Mouse (Mus musculus) kidney, embryonic 14.5 days (tissue): Measurements from ENCODE around the gene Nectin1. TPM values are rescaled to one million over a fixed set of nuclear protein-coding genes. Genes with fewer than 3 reads are reported as not detected.

Experiments
- ATAC-seq: fragments of 200-750 bp; cut with Nextera tagmentation; 2 replicates; pipeline ENCODE4 v1.8.0; 2017; ENCODE audit warnings: moderate number of reproducible peaks, mild to moderate bottlenecking, moderate TSS enrichment, moderate library complexity; ENCODE audit not compliant: low FRiP score, low TSS enrichment
- H3K27ac ChIP-seq: fragments of 300-500 bp; sonication (generic); 2 replicates; pipeline ENCODE4 v1.5.1; 2014; ENCODE audit warnings: low read depth, mild to moderate bottlenecking, low read length, moderate library complexity, mixed read lengths
- H3K27me3 ChIP-seq: fragments of 300-500 bp; sonication (generic); 2 replicates; pipeline ENCODE4 v1.6.1; 2014; ENCODE audit warnings: mild to moderate bottlenecking, low read length; ENCODE audit not compliant: control insufficient read depth, insufficient read depth
- H3K36me3 ChIP-seq: fragments of 300-500 bp; sonication (generic); 2 replicates; pipeline ENCODE4 v1.6.1; 2014; ENCODE audit warnings: low read length, mixed read lengths; ENCODE audit not compliant: control insufficient read depth, insufficient read depth
- H3K4me1 ChIP-seq: fragments of 300-500 bp; sonication (generic); 2 replicates; pipeline ENCODE4 v1.6.1; 2014; ENCODE audit warnings: low read length, mixed read lengths; ENCODE audit not compliant: control insufficient read depth, insufficient read depth
- H3K4me2 ChIP-seq: fragments of 300-500 bp; sonication (generic); replicated peaks from 2 replicates; pipeline ENCODE4 v1.6.1; 2014; ENCODE audit warnings: low read depth, mild to moderate bottlenecking, low read length
- H3K4me3 ChIP-seq: fragments of 300-500 bp; sonication (generic); 2 replicates; pipeline ENCODE4 v1.5.1; 2014; ENCODE audit warnings: mild to moderate bottlenecking, low read length
- H3K9ac ChIP-seq: fragments of 300-500 bp; sonication (generic); 2 replicates; pipeline ENCODE4 v1.6.1; 2014; ENCODE audit warnings: low read depth, mild to moderate bottlenecking, low read length, moderate library complexity
- H3K9me3 ChIP-seq: fragments of 300-500 bp; sonication (generic); 2 replicates; pipeline ENCODE4 v1.6.1; 2016; ENCODE audit warnings: low read length; ENCODE audit not compliant: control insufficient read depth
- WGBS: fragments of 180-500 bp; shearing (Covaris S2); extraction: QIAGEN DNeasy Blood & Tissue Kit; methylation state at CpG from one replicate; pipeline ENCODE4 v1.1.7; 2014; 5-methylcytosine and 5-hydroxymethylcytosine counted together
- polyA plus RNA-seq: library from polyadenylated mRNA; unstranded; fragments of >200 nt; fragmentation: Nextera tagmentation; extraction: Ambion mirVana; gene quantifications from 2 replicates; pipeline ENCODE4 v1.2.1, GENCODE M21; 2014

The Nectin1 gene
- polyA plus RNA-seq, 1 experiment from 2014 or later = 6.8 TPM

GRCm38 (mm10) chr9:43797746-43798145 is 54.0 kb downstream of the Nectin1 start:
- peak; percentile 41; the same call in 1 of the 2 replicates for ATAC-seq
- H3K4me2 ChIP-seq = no peak overlapping the region
- H3K9ac ChIP-seq = no peak overlapping the region
- no peak overlapping the region for H3K4me3 ChIP-seq
- no peak overlapping the region for H3K27ac ChIP-seq
- H3K36me3 ChIP-seq = peaks cover 10% of the 10 kb centered on the region; the same call in 1 of the 2 replicates
- no peaks in the 10 kb centered on the region for H3K27me3 ChIP-seq
- H3K4me1 ChIP-seq = 0 out of 2 replicates have a peak, but pooled peaks cover 17% of the 10 kb centered on the region
- H3K9me3 ChIP-seq = no peaks in the 10 kb centered on the region
- WGBS = 19% methylated on average over 6 of the region's 7 CpGs

GRCm38 (mm10) chr9:43800525-43800924 is 56.7 kb downstream of the Nectin1 start:
- H3K36me3 ChIP-seq = no peaks in the 10 kb centered on the region; the same call in 1 of the 2 replicates
- H3K9me3 ChIP-seq = no peaks in the 10 kb centered on the region
- no peak overlapping the region for H3K27ac ChIP-seq
- ATAC-seq = no peak
- 0 out of 2 replicates have a peak, but pooled peaks cover 17% of the 10 kb centered on the region for H3K4me1 ChIP-seq
- no peak overlapping the region for H3K9ac ChIP-seq
- H3K4me3 ChIP-seq = no peak overlapping the region
- WGBS = 70% methylated on average over 2 of the region's 2 CpGs
- H3K4me2 ChIP-seq = no peak overlapping the region
- no peaks in the 10 kb centered on the region for H3K27me3 ChIP-seq

GRCm38 (mm10) chr9:43801911-43802310 is 58.1 kb downstream of the Nectin1 start:
- Histone ChIP-seq H3K9ac (no peak overlapping the region), H3K36me3 (no peaks in the 10 kb centered on the region; the same call in 1 of the 2 replicates), H3K27ac (no peak overlapping the region), H3K4me1 (0 out of 2 replicates have a peak, but pooled peaks cover 13% of the 10 kb centered on the region), H3K27me3 (no peaks in the 10 kb centered on the region), H3K4me3 (no peak overlapping the region), H3K4me2 (no peak overlapping the region), H3K9me3 (no peaks in the 10 kb centered on the region)
- peak; percentile 48; the same call in 1 of the 2 replicates for ATAC-seq
- 27% methylated on average over 5 of the region's 5 CpGs for whole genome bisulfite sequencing

GRCm38 (mm10) chr9:43807565-43807964 is 63.8 kb downstream of the Nectin1 start:
- WGBS = 23% methylated on average over 6 of the region's 6 CpGs
- ATAC-seq = peak; percentile 39; the same call in 1 of the 2 replicates
- no peak overlapping the region for H3K4me3 ChIP-seq

GRCm38 (mm10) chr9:43808099-43808498 is 64.3 kb downstream of the Nectin1 start:
- Histone ChIP-seq H3K4me2 (no peak overlapping the region), H3K9me3 (no peaks in the 10 kb centered on the region), H3K9ac (no peak overlapping the region), H3K27ac (no peak overlapping the region), H3K36me3 (no peaks in the 10 kb centered on the region; the same call in 1 of the 2 replicates), H3K27me3 (peaks cover 3% of the 10 kb centered on the region; the same call in 1 of the 2 replicates), H3K4me1 (peaks cover 11% of the 10 kb centered on the region), H3K4me3 (no peak overlapping the region)
- ATAC-seq = peak; percentile 50; the same call in 1 of the 2 replicates
- 8% methylated on average over 4 of the region's 4 CpGs for WGBS

More at GRCm38 (mm10) chr9:43807565-43807964, 63.8 kb downstream of the Nectin1 start:
- peaks cover 11% of the 10 kb centered on the region for H3K4me1 ChIP-seq
- H3K27me3 ChIP-seq = peaks cover 3% of the 10 kb centered on the region; the same call in 1 of the 2 replicates
- H3K9ac ChIP-seq = no peak overlapping the region
- H3K27ac ChIP-seq = no peak overlapping the region
- H3K36me3 ChIP-seq = no peaks in the 10 kb centered on the region; the same call in 1 of the 2 replicates
- no peak overlapping the region for H3K4me2 ChIP-seq
- H3K9me3 ChIP-seq = no peaks in the 10 kb centered on the region

GRCm38 (mm10) chr9:43808546-43808945 is 64.8 kb downstream of the Nectin1 start:
- Histone ChIP-seq H3K36me3 (no peaks in the 10 kb centered on the region; the same call in 1 of the 2 replicates), H3K27me3 (peaks cover 3% of the 10 kb centered on the region; the same call in 1 of the 2 replicates), H3K27ac (no peak overlapping the region), H3K9me3 (no peaks in the 10 kb centered on the region), H3K4me3 (no peak overlapping the region), H3K9ac (no peak overlapping the region), H3K4me1 (peaks cover 11% of the 10 kb centered on the region), H3K4me2 (no peak overlapping the region)
- whole genome bisulfite sequencing = 15% methylated on average over 7 of the region's 7 CpGs
- peak; percentile 18; the same call in 1 of the 2 replicates for ATAC-seq

GRCm38 (mm10) chr9:43813156-43813555 is 69.4 kb downstream of the Nectin1 start:
- no peaks in the 10 kb centered on the region for H3K9me3 ChIP-seq
- H3K4me3 ChIP-seq = no peak overlapping the region
- H3K27ac ChIP-seq = no peak overlapping the region
- H3K4me1 ChIP-seq = peaks cover 6% of the 10 kb centered on the region; the same call in 1 of the 2 replicates
- no peaks in the 10 kb centered on the region for H3K36me3 ChIP-seq
- no peak overlapping the region for H3K4me2 ChIP-seq
- no peak for ATAC-seq
- no peak overlapping the region for H3K9ac ChIP-seq
- WGBS = 83% methylated on average over 2 of the region's 2 CpGs
- H3K27me3 ChIP-seq = no peaks in the 10 kb centered on the region

- H3K27me3 ChIP-seq = no peaks in the 10 kb centered on the region
- no peak overlapping the region for H3K9ac ChIP-seq
- H3K4me2 ChIP-seq = no peak overlapping the region
- no peak overlapping the region for H3K27ac ChIP-seq
- H3K4me3 ChIP-seq = no peak overlapping the region
- WGBS = 93% methylated on average over 5 of the region's 5 CpGs
- H3K9me3 ChIP-seq = no peaks in the 10 kb centered on the region
- 0 out of 2 replicates have a peak, but pooled peaks cover 2% of the 10 kb centered on the region for H3K4me1 ChIP-seq
- H3K36me3 ChIP-seq = no peaks in the 10 kb centered on the region
- no peak for ATAC-seq
Observed at GRCm38 (mm10) chr9:43822206-43822605, 78.4 kb downstream of the Nectin1 start.

- Histone ChIP-seq H3K27ac (no peak overlapping the region), H3K4me3 (no peak overlapping the region), H3K27me3 (0 out of 2 replicates have a peak, but pooled peaks cover 3% of the 10 kb centered on the region), H3K9me3 (no peaks in the 10 kb centered on the region), H3K9ac (no peak overlapping the region), H3K4me2 (no peak overlapping the region), H3K4me1 (0 out of 2 replicates have a peak, but pooled peaks cover 2% of the 10 kb centered on the region), H3K36me3 (no peaks in the 10 kb centered on the region)
- WGBS = 62% methylated on average over 5 of the region's 5 CpGs
- no peak for ATAC-seq
Observed at GRCm38 (mm10) chr9:43825178-43825577, 81.4 kb downstream of the Nectin1 start.
